Comparison of ENCODE assay signal across 8 mouse cellular contexts in genomic region chr2:29252599-29253204, GRCm38 (mm10). TPM values are rescaled to one million over a fixed set of nuclear protein-coding genes. Genes with fewer than 3 reads are reported as not detected.
DNase-seq lines count a peak whose midpoint lies in the region; ATAC-seq lines count a peak whose summit lies in the region.

Gene Ntng2, minus strand, starts transcription at chr2:29253005.

- peak within 1 kb of the TSS; percentile 66 for H3K4me3 ChIP-seq in limb, embryonic 13.5 days
- peak within 1 kb of the TSS; percentile 65 for H3K4me3 ChIP-seq in midbrain, embryonic 13.5 days (replicated peaks)

- DNase-seq in spleen, postnatal 10 days (ENCODE audit: low spot score in 2 of 2) = peak; percentile 15 to 32
- DNase-seq in spleen, postnatal 4 days (ENCODE audit: low spot score in 2 of 2) = no peak
- peak; percentile 83 for DNase-seq in embryo, embryonic 11 days
- DNase-seq in heart, adult 8-10 months (ENCODE audit: low spot score) = peak; percentile 72
- peak; percentile 51 for DNase-seq in kidney, adult 18-20 months
- DNase-seq in testis, postnatal 14 days (ENCODE audit: low spot score) = peak; percentile 34

- no peaks in the 10 kb centered on the region for H3K9me3 ChIP-seq in limb, embryonic 13.5 days
- no peaks in the 10 kb centered on the region for H3K9me3 ChIP-seq in midbrain, embryonic 13.5 days

- H3K4me1 ChIP-seq in limb, embryonic 13.5 days = peaks cover 43% of the 10 kb centered on the region
- H3K4me1 ChIP-seq in midbrain, embryonic 13.5 days (replicated peaks) = peaks cover 78% of the 10 kb centered on the region

- H3K4me2 ChIP-seq in limb, embryonic 13.5 days (replicated peaks) = peak within 1 kb of the TSS; percentile 99
- H3K4me2 ChIP-seq in midbrain, embryonic 13.5 days (replicated peaks) = peak within 1 kb of the TSS; percentile 99

- WGBS in limb, embryonic 13.5 days = under 1% methylated on average over 51 of the region's 54 CpGs
- 0% methylated on average over 41 of the region's 54 CpGs for WGBS in midbrain, embryonic 13.5 days

- H3K36me3 ChIP-seq in limb, embryonic 13.5 days = no peaks in the 10 kb centered on the region
- H3K36me3 ChIP-seq in midbrain, embryonic 13.5 days = no peaks in the 10 kb centered on the region

- ATAC-seq in limb, embryonic 13.5 days (ENCODE audit: low FRiP score, low read depth) = peak; percentile 25; the same call in 1 of the 2 replicates
- peak; percentile 53 for ATAC-seq in midbrain, embryonic 13.5 days

- peaks cover 99% of the 10 kb centered on the region for H3K27me3 ChIP-seq in limb, embryonic 13.5 days
- peaks cover 56% of the 10 kb centered on the region for H3K27me3 ChIP-seq in midbrain, embryonic 13.5 days

- H3K9ac ChIP-seq in limb, embryonic 13.5 days = peak within 1 kb of the TSS; percentile 70
- peak within 1 kb of the TSS; percentile 77 for H3K9ac ChIP-seq in midbrain, embryonic 13.5 days (replicated peaks)

- H3K27ac ChIP-seq in limb, embryonic 13.5 days = no peak within 1 kb of the TSS
- peak within 1 kb of the TSS; percentile 84 for H3K27ac ChIP-seq in midbrain, embryonic 13.5 days

RNA-seq across cellular contexts. Expression of gene Ntng2, which starts in this region (rescaled TPM):
- total RNA-seq in heart, adult 8-10 months (2022) = 10 to 100 TPM in 3 of 4 experiments, 1 to 10 TPM in 1; 8.3 to 16.7 (median 13.7) TPM
- polyA plus RNA-seq in limb, embryonic 13.5 days (2015; fragmentation: Nextera tagmentation; extraction: Ambion mirVana) = 0.31 and 0.50 TPM in 2 replicates
- 11.8 and 15.6 TPM in 2 replicates for polyA plus RNA-seq in midbrain, embryonic 13.5 days (2015; fragmentation: Nextera tagmentation; extraction: Ambion mirVana)

Comparison
In these comparisons a context has a peak if more than half of its experiments do, and no peak if none do; other contexts are left out.
1. DNase-seq: peak in spleen, postnatal 10 days (2 of 2), embryo, embryonic 11 days (single experiment), heart, adult 8-10 months (single experiment), kidney, adult 18-20 months (single experiment) and testis, postnatal 14 days (single experiment); none in spleen, postnatal 4 days (0 of 2).
2. Peak in ATAC-seq, H3K4me3 ChIP-seq, H3K9ac ChIP-seq and H3K4me2 ChIP-seq in limb, embryonic 13.5 days; RNA of the gene not detected or under 1 TPM.